Mouse (Mus musculus) embryo, embryonic 11 days (tissue): ENCODE data around the gene Csnk1g1.

Experiments
- DNase-seq: peaks from one replicate; pipeline ENCODE4 v3.0.0-alpha.2; 2015

The Csnk1g1 gene

DNA sequence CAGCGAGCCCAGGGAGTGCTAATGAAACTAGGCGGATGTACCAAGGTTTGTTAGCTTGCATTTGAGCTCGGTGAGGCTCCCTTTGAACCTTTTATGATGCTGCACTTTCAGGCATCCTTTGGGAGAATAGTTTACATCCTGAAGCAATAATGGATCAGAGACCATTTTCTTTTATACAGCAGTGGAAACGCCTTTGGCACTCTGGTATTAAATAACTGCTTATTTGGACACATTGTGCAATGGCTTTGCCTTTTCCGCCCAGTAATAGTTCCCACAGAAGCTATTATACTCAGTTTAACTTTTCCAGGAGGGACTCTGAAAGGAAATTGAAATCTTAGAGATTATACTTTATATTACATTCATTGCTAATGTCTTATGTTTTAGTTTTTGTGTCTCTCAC lies 90.2 kb downstream of the Csnk1g1 start:
- no peak for DNase-seq

- peak; percentile 66 for DNase-seq
Observed at GRCm38 (mm10) chr9:66004380-66004779, 95.7 kb downstream of the Csnk1g1 start.

DNA sequence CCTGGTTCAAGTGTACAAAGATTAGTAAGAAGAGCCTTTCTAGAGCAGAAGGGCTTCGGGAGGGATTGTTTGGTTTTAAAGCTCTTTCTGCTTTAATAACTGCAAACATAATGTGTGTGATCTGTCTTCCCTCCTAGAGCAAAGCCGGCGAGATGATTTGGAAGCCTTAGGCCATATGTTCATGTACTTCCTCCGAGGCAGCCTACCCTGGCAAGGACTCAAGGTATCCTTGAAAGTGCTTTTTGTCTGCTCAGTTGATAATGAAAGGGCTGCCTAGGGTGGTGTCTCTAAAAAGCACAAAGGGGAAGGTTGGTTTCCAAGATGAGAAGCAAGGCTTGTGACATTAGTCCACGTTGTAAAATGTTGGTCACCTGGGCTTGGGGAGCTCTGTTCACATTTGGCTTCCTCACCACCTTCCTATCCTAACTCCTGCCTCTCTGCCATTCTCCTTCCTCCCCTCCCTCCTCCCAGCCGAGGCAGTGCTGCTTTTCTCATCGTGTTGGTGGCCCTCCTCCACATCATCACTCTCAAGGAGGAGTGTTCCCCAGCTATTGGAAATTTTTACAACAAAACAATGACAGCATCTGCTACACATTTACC lies 99.0 kb downstream of the Csnk1g1 start:
- DNase-seq = no peak

DNA sequence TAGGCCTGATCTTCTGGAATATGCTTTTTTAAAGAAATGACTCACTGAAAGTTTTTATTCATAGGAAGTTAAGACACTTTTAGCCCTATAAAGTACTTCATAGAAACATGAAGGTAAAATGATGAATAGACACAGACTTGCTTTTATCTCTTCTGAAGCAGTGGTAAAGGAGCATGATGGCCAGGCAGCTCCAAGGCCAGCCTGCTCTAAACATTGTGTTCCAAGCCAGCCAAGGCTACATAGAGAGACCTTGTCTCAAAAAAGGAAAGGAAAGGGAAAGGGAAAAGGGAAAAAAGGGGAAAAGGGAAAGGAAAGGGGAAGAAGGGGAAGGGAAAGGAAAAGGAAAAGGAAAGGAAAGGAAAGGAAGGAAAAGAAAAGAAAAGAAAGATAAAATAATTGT lies 111.9 kb downstream of the Csnk1g1 start:
- no peak for DNase-seq

DNA sequence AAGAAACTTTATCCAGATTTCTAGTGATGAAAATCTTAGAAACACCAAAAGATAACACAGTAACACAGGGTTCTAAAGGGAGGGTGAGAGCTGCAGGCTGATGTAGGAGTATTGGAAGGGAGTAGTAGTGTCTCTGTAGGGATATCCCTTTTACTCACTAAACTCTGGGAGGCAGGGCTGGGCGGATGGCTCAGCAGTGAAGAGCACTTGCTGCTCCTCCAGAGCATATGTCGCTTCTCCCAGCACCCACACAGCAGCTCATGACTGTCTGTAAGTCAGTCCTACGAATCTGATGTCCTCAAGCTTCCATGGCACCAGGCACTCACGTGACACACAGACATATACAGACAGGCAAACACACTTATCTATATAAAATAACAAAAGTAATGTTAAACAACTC lies 129.4 kb downstream of the Csnk1g1 start:
- no peak for DNase-seq

DNA sequence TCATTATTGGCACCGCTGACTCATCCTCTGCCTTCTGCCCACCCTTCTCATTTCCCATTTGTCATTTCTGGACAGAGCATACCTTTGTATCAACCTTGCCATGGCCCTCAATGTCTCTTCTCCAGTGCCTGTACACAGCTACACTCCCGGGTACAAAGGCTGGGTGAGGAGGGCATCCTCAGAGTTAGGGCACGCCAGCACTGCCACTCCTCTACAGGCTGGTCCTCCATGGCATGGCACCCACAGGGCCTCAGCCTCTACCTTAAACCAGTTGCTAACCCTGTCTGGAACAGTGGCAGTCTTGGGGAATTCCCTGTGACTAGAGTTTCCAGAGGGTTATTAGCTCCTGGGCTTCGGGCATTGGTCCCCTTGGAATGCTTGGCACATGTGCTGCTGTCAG lies 129.9 kb downstream of the Csnk1g1 start:
- DNase-seq = no peak

- no peak for DNase-seq
Observed at GRCm38 (mm10) chr9:66039290-66039689, 130.6 kb downstream of the Csnk1g1 start.

GRCm38 (mm10) chr9:66040801-66041200 lies 132.1 kb downstream of the Csnk1g1 start:
- DNase-seq = no peak

- DNase-seq = no peak
Observed at GRCm38 (mm10) chr9:66042331-66042730, 133.6 kb downstream of the Csnk1g1 start.

DNA sequence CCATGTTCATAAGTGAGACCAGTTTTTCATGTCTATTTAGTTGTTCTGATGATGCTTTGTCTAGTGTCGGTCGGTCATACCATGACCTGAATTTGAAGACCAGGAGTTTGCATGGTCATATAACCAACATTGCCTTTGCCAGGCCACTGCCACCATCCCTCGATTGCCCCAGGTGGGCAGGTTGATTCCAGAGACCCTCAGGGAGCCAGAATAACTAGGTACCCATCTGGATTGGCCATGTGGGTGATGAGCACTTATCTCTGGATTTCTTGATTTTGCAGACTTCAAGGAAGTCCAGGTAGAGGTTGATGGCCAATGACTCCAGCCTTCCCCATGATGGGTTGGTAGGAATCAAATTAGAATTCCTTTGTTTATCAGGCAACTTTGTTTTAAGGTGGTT lies 134.5 kb downstream of the Csnk1g1 start:
- no peak for DNase-seq

GRCm38 (mm10) chr9:66049931-66050601 lies 141.3 kb downstream of the Csnk1g1 start:
- no peak for DNase-seq

GRCm38 (mm10) chr9:66051493-66051892 lies 142.8 kb downstream of the Csnk1g1 start:
- no peak for DNase-seq

DNA sequence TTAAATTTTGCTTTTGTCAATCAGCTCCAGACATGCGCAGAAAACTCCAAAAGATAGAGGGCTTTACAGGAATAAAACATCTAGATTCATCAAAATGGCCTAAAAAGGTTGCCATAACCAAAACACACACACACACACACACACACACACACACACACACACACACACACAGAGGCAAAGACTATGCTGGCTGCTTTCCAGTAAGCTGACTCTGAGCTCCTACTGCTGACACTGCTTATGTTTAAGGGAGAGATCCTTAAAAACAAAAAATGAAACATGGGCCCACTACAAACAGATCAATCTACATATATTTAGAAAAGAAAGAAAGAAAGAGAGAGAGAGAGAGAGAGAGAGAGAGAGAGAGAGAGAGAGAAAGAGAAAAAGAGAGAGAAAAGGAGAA lies 144.0 kb downstream of the Csnk1g1 start:
- no peak for DNase-seq

GRCm38 (mm10) chr9:66053620-66054019 lies 144.9 kb downstream of the Csnk1g1 start:
- DNase-seq = no peak

GRCm38 (mm10) chr9:66059583-66060307 lies 151.0 kb downstream of the Csnk1g1 start, which contains the start of gene Ppib:
TSS of gene Ppib (plus strand) at chr9:66060222.
- peak; percentile 99 for DNase-seq

DNA sequence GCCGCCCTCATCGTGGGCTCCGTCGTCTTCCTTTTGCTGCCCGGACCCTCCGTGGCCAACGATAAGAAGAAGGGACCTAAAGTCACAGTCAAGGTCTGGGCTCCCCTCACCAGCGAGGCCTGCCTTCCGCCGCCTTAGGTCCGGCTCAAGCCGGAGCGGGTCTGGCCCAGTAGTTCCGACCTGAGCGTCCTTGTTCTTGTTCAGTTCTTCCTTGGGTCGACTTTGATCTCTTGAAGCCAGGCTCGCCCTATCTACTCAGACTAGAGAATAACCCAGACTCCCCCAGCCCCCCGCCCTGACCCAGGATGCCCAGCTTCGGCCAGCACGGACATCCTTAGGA lies 151.6 kb downstream of the Csnk1g1 start:
- no peak for DNase-seq

DNA sequence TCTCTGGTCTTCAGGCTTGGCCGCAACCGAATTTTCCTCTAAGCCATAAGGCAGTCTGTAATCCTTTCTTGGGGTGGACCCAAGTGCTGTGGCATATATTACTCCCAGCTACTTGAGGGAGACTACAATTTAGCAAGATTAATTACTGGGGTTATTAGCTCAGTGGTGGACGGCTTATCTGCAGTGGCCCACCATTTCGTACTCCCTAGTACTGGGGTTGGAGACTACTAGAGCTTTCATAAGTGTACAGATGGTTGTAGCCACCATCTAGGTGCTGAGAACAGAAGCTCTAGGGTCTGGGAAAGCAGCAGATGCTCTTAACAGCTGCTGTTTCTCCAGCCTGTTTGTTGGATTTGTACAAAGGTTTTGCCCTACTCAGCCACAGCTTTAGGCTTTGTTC lies 152.3 kb downstream of the Csnk1g1 start:
- DNase-seq = peak; percentile 25

GRCm38 (mm10) chr9:66061656-66062055 lies 152.9 kb downstream of the Csnk1g1 start:
- no peak for DNase-seq

DNA sequence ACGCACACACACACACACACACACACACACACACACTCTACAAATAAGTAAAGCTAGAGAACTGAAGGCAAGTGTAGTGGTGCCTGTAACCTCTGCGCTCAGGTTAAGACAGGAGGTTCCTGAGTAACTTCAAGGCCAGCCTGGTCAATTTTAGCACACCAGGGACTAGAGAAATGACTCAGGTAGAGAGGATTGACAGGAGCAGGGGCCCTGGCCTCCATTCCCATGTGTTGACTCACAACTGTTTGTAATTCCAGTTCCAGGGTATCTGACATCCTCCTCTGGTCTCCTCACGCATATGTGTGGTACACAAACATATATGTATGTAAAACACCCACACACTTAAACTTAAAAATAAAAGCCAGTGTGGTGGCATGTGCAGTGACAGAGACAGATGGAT lies 154.7 kb downstream of the Csnk1g1 start:
- no peak for DNase-seq

DNA sequence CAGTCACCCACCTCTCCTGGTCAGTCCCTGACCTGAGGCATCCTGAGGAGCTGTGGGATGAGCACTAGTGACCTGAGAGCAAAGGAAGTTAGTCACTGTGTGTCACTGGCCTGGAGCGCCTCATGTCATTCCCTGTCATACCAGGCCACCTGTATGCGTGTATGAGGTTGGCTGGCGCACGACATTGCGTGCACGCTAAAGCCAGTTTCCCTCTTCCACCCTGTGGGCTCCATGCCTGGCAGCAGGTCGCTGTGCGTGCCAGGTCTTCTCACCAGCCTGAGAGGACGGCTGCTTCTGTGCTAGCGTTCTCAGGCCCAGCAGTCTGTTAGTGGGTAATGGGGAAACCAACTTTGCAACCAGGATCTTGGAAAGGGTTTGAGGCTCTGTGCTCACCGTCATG lies 155.6 kb downstream of the Csnk1g1 start:
- DNase-seq = no peak

DNA sequence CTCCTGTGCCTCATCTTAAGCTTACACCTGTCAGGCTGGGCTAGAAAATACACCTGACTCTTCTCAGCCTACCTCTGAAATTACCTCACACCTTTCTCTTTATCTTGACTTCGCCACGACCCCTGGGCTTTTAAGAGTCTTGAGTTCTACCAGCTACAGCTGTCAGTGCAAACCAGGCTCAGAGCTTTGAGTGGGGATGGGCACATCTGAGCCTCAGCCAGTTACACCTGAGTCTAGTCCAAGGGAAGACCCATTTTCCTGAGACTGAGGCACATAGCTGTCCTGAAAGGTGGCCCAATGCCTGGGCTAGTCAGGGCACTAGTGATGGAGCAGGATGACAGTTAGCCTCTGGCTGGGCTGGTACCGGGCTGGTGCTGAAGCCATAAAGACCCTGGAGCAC lies 158.1 kb downstream of the Csnk1g1 start:
- DNase-seq = no peak

- DNase-seq = peak; percentile 73
Observed at GRCm38 (mm10) chr9:66067542-66067941, 158.8 kb downstream of the Csnk1g1 start.

DNA sequence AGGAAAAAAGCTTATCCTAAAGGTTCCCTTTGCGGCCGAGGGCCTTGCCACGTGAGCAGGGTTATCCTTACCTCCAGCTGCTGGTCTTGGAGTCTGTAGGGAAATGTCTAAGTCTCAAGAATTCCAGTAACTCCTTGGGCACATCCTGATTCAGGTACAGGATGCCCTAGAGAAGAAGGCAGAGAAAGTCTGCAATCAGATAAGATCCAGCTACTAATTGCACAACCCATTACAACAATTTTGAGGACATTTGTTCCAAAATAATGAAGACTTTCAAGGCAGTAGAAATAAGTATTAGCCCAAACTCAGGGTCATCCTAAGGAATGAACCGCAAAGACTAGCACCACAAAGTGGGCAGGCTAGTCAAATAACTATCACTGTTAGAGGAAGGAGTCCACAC lies 159.3 kb downstream of the Csnk1g1 start:
- no peak for DNase-seq

- DNase-seq = peak; percentile 48
Observed at GRCm38 (mm10) chr9:66068971-66069391, 160.3 kb downstream of the Csnk1g1 start.
